Mouse (Mus musculus) R1 (cell line): ENCODE measurements around the gene Kcnh7.

Source experiments
- DNase-seq: peaks from one replicate; pipeline ENCODE4 v3.0.0-alpha.2; 2018; ENCODE audit warnings: low read depth, low spot score

Gene Kcnh7

GRCm38 (mm10) chr2:62646014-62646645, 538.0 kb downstream of the Kcnh7 start, which contains the start of gene Ifih1:
Ifih1 (minus strand) TSS chr2:62646255.
- DNase-seq: peak; percentile 31

DNA sequence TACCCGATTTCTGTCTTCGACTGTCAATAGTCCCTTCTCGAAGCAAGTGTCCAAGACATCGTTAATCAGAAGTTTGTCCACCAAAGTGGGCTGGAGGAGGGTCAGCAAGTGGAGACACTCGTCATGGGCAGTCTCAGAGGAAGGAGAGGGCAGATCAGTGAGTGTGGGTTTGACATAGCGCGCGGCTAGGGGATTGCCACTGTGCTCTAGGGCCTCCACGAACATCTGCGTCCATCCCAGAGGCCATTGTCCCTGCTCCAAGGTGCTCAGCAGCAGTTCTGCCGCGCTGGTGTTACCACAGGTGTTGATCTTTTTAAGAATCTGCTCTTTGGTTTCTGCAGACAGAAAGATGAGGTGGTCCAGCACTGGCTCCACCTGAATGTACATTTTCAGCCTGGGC, 538.6 kb downstream of the Kcnh7 start:
- no peak for DNase-seq

DNA sequence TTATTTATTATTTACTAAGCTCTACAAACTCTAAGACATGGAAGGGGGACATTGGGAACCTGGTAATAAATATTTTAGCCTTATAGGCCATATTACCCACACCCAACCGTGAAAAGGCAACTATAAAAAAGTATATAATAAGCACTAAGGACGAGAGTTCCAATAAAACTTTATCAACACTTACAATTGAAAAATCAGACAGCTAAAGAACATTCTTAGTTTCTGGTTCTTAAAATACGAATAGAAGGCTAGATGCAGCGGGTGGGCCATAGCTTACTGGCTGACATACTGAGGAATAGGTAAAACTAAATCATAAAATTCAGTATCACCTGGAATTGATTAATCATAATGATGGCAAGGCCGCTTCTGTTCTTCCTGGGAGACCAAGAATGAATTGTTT, 539.2 kb downstream of the Kcnh7 start:
- no peak for DNase-seq
